Mouse (Mus musculus) kidney, postnatal 10 days (tissue): Measurements from ENCODE around the gene Edil3.

Source experiments
- DNase-seq: peaks from one replicate; pipeline ENCODE4 v3.0.0; 2021; ENCODE audit warnings: mixed read lengths

Gene Edil3

GRCm38 (mm10) chr13:89256906-89257305 lies 435.6 kb downstream of the Edil3 start:
- no peak for DNase-seq

GRCm38 (mm10) chr13:89286696-89287305 lies 465.5 kb downstream of the Edil3 start:
- DNase-seq: no peak

GRCm38 (mm10) chr13:89288201-89288600 lies 466.9 kb downstream of the Edil3 start:
- no peak for DNase-seq

GRCm38 (mm10) chr13:89321155-89321554 lies 499.9 kb downstream of the Edil3 start:
- no peak for DNase-seq

- DNase-seq: no peak
Measured at GRCm38 (mm10) chr13:89324282-89324681, 503.0 kb downstream of the Edil3 start.

GRCm38 (mm10) chr13:89334494-89334893 lies 513.2 kb downstream of the Edil3 start:
- peak; percentile 30 for DNase-seq

- no peak for DNase-seq
Measured at GRCm38 (mm10) chr13:89335908-89336579, 514.8 kb downstream of the Edil3 start.

- no peak for DNase-seq
Measured at GRCm38 (mm10) chr13:89339055-89339454, 517.8 kb downstream of the Edil3 start.

- DNase-seq: no peak
Measured at GRCm38 (mm10) chr13:89339776-89340175, 518.5 kb downstream of the Edil3 start.

GRCm38 (mm10) chr13:89355234-89355633 lies 534.0 kb downstream of the Edil3 start:
- DNase-seq: no peak

GRCm38 (mm10) chr13:89358407-89358806 lies 537.1 kb downstream of the Edil3 start:
- DNase-seq: no peak

- DNase-seq: no peak
Measured at GRCm38 (mm10) chr13:89362274-89362673, 541.0 kb downstream of the Edil3 start.

- no peak for DNase-seq
Measured at GRCm38 (mm10) chr13:89371253-89371652, 550.0 kb downstream of the Edil3 start.

GRCm38 (mm10) chr13:89371656-89372240 lies 550.5 kb downstream of the Edil3 start:
- DNase-seq: no peak
